Mouse (Mus musculus) stomach, embryonic 16.5 days (tissue): Measurements from ENCODE around the gene Klhl36. TPM values are rescaled to one million over a fixed set of nuclear protein-coding genes. Genes with fewer than 3 reads are reported as not detected.
A peak's percentile ranks its signal among the peaks of the same experiment; 100 is the strongest.

Experiments used
- ATAC-seq: fragments of 200-750 bp; cut with Nextera tagmentation; 2 replicates; pipeline ENCODE4 v1.8.0; 2017; ENCODE audit warnings: moderate number of reproducible peaks, moderate TSS enrichment; ENCODE audit not compliant: insufficient read depth, low FRiP score
- H3K27ac ChIP-seq: fragments of 300-500 bp; sonication (generic); 2 replicates; pipeline ENCODE4 v1.5.1; 2014; ENCODE audit warnings: low read length
- H3K27me3 ChIP-seq: fragments of 300-500 bp; sonication (generic); 2 replicates; pipeline ENCODE4 v1.6.1; 2014; ENCODE audit warnings: low read length, control low read depth, mixed read lengths; ENCODE audit not compliant: control insufficient read depth, insufficient read depth
- H3K36me3 ChIP-seq: fragments of 300-500 bp; sonication (generic); 2 replicates; pipeline ENCODE4 v1.6.1; 2014; ENCODE audit warnings: low read length; ENCODE audit not compliant: control insufficient read depth, insufficient read depth
- H3K4me1 ChIP-seq: fragments of 300-500 bp; sonication (generic); 2 replicates; pipeline ENCODE4 v1.6.1; 2014; ENCODE audit warnings: low read length, control low read depth, mixed read lengths; ENCODE audit not compliant: control insufficient read depth, insufficient read depth
- H3K4me2 ChIP-seq: fragments of 300-500 bp; sonication (generic); 2 replicates; pipeline ENCODE4 v1.6.1; 2014; ENCODE audit warnings: low read depth, low read length, mixed read lengths
- H3K4me3 ChIP-seq: fragments of 300-500 bp; sonication (generic); replicated peaks from 2 replicates; pipeline ENCODE4 v1.5.1; 2014; ENCODE audit warnings: mild to moderate bottlenecking, low read length
- H3K9ac ChIP-seq: fragments of 300-500 bp; sonication (generic); 2 replicates; pipeline ENCODE4 v1.6.1; 2014; ENCODE audit warnings: low read length
- H3K9me3 ChIP-seq: fragments of 300-500 bp; sonication (generic); replicated peaks from 2 replicates; pipeline ENCODE4 v1.6.1; 2016; ENCODE audit warnings: low read length, control low read depth; ENCODE audit not compliant: control insufficient read depth
- WGBS: fragments of 180-500 bp; shearing (Covaris S2); extraction: QIAGEN DNeasy Blood & Tissue Kit; methylation state at CpG from one replicate; pipeline ENCODE4 v1.1.7; 2014; 5-methylcytosine and 5-hydroxymethylcytosine counted together
- polyA plus RNA-seq: library from polyadenylated mRNA; unstranded; fragments of >200 nt; fragmentation: Nextera tagmentation; extraction: Ambion mirVana; gene quantifications from 2 replicates; pipeline ENCODE4 v1.2.1, GENCODE M21; 2015

Gene Klhl36
- polyA plus RNA-seq, 1 experiment from 2014 or later: 10.7 TPM

- Histone ChIP-seq H3K9ac (no peak overlapping the region), H3K4me3 (no peak overlapping the region), H3K27me3 (no peaks in the 10 kb centered on the region), H3K36me3 (no peaks in the 10 kb centered on the region), H3K9me3 (0 out of 2 replicates have a peak, but pooled peaks cover 3% of the 10 kb centered on the region), H3K4me2 (no peak overlapping the region), H3K27ac (peak overlapping the region; percentile 56; the same call in 1 of the 2 replicates), H3K4me1 (peaks cover 80% of the 10 kb centered on the region)
- 49% methylated on average over 7 of the region's 7 CpGs for WGBS
- no peak for ATAC-seq
Observed at GRCm38 (mm10) chr8:119830589-119830988, 31.5 kb upstream of the Klhl36 start.

DNA sequence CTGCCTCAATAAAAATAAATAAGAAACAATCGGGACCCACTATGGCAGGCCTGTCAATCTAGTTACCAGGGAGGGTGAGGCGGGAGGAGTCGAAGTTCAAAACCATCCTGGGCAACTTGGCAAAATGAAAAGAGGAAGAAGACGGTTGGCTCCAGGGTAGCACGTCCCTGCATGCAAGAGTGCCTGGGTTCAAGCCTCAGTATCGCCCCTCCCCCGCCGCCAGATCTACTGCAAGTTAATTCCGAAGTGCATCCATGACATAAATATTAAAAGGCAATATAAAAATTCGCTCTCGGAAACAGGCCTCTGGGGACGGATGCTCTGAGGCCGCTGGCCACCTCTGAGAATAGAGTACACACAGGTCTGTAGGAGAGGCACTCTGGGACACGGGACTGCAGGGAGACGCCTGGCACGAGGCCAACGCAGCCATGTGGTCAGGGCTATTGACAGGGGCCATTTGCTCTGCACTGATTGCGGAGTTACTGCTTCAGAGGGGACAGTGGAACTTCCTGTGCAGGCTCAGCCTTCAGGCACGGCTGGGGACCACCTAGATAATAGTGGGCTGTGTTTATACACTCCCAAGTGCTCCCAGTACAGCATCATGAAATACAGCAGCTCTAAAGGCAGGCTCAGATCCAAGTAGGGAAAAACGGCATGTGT, 30.6 kb upstream of the Klhl36 start:
- peaks cover 71% of the 10 kb centered on the region for H3K4me1 ChIP-seq
- H3K4me3 ChIP-seq: peak overlapping the region; percentile 5; the same call in 1 of the 2 replicates
- 0 out of 2 replicates have a peak, but pooled peaks cover 3% of the 10 kb centered on the region for H3K9me3 ChIP-seq
- H3K9ac ChIP-seq: peak overlapping the region; percentile 59
- no peaks in the 10 kb centered on the region for H3K27me3 ChIP-seq
- peak overlapping the region; percentile 91 for H3K27ac ChIP-seq
- peak overlapping the region; percentile 39 for H3K4me2 ChIP-seq
- 19% methylated on average over 20 of the region's 20 CpGs for WGBS
- ATAC-seq: peak; percentile 75
- no peaks in the 10 kb centered on the region for H3K36me3 ChIP-seq

DNA sequence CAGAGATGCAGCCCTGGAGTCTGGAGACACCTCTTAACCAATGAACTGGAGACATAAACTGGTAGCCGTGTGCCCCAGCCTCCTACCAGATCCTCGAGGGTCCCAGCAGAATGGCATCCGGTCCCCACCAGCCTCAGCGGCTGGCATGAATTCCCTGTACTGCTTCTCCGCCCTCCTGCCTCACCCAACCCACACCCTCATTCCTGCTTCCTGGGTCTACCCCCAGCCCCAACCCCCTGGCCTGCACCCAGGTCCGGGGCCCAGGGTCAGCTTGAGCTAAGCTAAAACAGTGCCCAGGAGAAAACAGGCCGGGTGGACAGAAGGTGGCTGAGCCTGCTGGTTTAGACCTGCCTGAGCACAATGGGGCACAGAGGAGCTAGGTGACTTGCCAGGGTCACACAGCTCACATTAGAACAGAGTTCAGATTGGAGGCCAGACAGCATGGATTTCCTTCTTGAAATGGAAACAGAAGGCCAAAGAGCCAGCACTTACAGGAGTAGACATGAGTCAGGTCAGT, 29.9 kb upstream of the Klhl36 start:
- Histone ChIP-seq H3K9me3 (0 out of 2 replicates have a peak, but pooled peaks cover 3% of the 10 kb centered on the region), H3K4me2 (peak overlapping the region; percentile 39), H3K4me3 (no peak overlapping the region), H3K27me3 (no peaks in the 10 kb centered on the region), H3K4me1 (peaks cover 71% of the 10 kb centered on the region), H3K9ac (peak overlapping the region; percentile 59), H3K36me3 (no peaks in the 10 kb centered on the region), H3K27ac (peak overlapping the region; percentile 91)
- no peak; the same call in 1 of the 2 replicates for ATAC-seq
- WGBS: 39% methylated on average over 7 of the region's 7 CpGs

- Histone ChIP-seq H3K4me1 (peaks cover 69% of the 10 kb centered on the region), H3K27ac (peak overlapping the region; percentile 91), H3K36me3 (no peaks in the 10 kb centered on the region), H3K9me3 (0 out of 2 replicates have a peak, but pooled peaks cover 3% of the 10 kb centered on the region), H3K27me3 (no peaks in the 10 kb centered on the region), H3K9ac (peak overlapping the region; percentile 59), H3K4me2 (peak overlapping the region; percentile 23), H3K4me3 (no peak overlapping the region)
- no peak for ATAC-seq
- WGBS: 33% methylated on average over 5 of the region's 5 CpGs
Observed at GRCm38 (mm10) chr8:119832931-119833330, 29.1 kb upstream of the Klhl36 start.

- H3K4me2 ChIP-seq: no peak overlapping the region
- peaks cover 70% of the 10 kb centered on the region for H3K4me1 ChIP-seq
- H3K4me3 ChIP-seq: no peak overlapping the region
- H3K36me3 ChIP-seq: no peaks in the 10 kb centered on the region
- H3K9ac ChIP-seq: no peak overlapping the region
- WGBS: 89% methylated on average over 6 of the region's 6 CpGs
- no peak for ATAC-seq
- H3K27ac ChIP-seq: no peak overlapping the region
- H3K9me3 ChIP-seq: 0 out of 2 replicates have a peak, but pooled peaks cover 3% of the 10 kb centered on the region
- H3K27me3 ChIP-seq: no peaks in the 10 kb centered on the region
Observed at GRCm38 (mm10) chr8:119834676-119835075, 27.4 kb upstream of the Klhl36 start.

DNA sequence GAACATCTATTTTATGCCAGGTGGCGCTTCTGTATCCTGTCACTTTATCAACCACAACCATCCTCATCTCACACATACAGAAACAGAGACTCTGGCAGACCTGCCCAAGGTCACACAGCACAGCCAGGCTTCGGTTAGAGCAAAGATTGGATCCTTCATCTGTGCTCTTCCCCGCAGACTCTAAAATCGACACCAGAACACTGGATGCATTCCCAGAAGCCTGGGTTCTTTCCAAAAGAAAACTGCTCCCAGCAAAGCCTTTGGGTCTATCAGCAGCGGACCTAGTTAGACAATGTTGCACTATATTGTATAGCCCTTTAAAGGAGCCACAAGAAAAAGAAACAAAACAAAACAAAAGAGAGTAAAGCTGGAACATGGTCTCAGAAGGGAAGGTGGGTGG, 26.8 kb upstream of the Klhl36 start:
- Histone ChIP-seq H3K4me3 (no peak overlapping the region), H3K27me3 (no peaks in the 10 kb centered on the region), H3K4me1 (peaks cover 65% of the 10 kb centered on the region), H3K4me2 (no peak overlapping the region), H3K9ac (no peak overlapping the region), H3K9me3 (0 out of 2 replicates have a peak, but pooled peaks cover 3% of the 10 kb centered on the region), H3K27ac (no peak overlapping the region; the same call in 1 of the 2 replicates), H3K36me3 (no peaks in the 10 kb centered on the region)
- ATAC-seq: no peak
- 72% methylated on average over 5 of the region's 5 CpGs for WGBS

GRCm38 (mm10) chr8:119836831-119837230, 25.2 kb upstream of the Klhl36 start:
- Histone ChIP-seq H3K9ac (no peak overlapping the region), H3K4me2 (peak overlapping the region; percentile 82; the same call in 1 of the 2 replicates), H3K36me3 (no peaks in the 10 kb centered on the region), H3K9me3 (0 out of 2 replicates have a peak, but pooled peaks cover 3% of the 10 kb centered on the region), H3K27ac (no peak overlapping the region), H3K4me1 (peaks cover 56% of the 10 kb centered on the region), H3K4me3 (no peak overlapping the region), H3K27me3 (no peaks in the 10 kb centered on the region)
- 72% methylated on average over 4 of the region's 4 CpGs for WGBS
- ATAC-seq: no peak

DNA sequence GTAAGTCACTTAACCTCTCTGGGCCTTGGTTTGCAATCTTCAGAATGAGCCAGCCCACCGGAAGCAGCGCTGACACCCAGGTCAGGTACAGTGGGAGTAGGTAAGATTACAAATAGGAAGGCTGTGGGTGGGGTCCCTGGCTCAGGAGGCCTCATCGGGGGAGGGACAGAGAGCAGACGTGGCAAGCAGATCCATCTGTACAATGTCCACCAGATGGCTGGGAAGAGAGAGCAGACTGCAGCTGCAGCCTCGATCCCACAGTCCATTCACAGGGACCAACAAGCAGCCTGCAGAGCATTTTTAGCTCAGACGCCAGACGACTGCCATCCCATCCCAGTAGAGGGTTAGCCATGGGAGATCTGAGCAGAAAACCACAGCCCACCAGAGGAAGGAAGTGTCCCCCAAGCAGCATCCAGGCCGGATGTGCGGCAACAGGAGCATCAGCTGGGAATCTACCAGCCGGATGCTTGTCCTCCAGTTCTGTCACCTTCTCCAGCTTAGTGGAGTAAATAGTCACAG, 24.5 kb upstream of the Klhl36 start:
- H3K9ac ChIP-seq: peak overlapping the region; percentile 82
- peak overlapping the region; percentile 82 for H3K4me2 ChIP-seq
- H3K4me3 ChIP-seq: peak overlapping the region; percentile 68
- peaks cover 48% of the 10 kb centered on the region for H3K4me1 ChIP-seq
- WGBS: 15% methylated on average over 10 of the region's 10 CpGs
- peak overlapping the region; percentile 78 for H3K27ac ChIP-seq
- no peak for ATAC-seq
- H3K36me3 ChIP-seq: no peaks in the 10 kb centered on the region
- 0 out of 2 replicates have a peak, but pooled peaks cover 3% of the 10 kb centered on the region for H3K9me3 ChIP-seq
- H3K27me3 ChIP-seq: no peaks in the 10 kb centered on the region
